Mouse (Mus musculus) spleen, adult 2 months (tissue): ENCODE measurements at regions not wholly inside any gene's neighbourhood (a gene's known extent, or its start where the extent isn't known, plus 50 kb on each side); places are given as distances from the start of the nearest gene placed in this dataset.

Source experiments
- CTCF ChIP-seq: fragments of 200-500 bp; IDR thresholded peaks from 2 replicates; pipeline ENCODE4 v1.5.1; 2011; ENCODE audit warnings: mild to moderate bottlenecking, inconsistent platforms; ENCODE audit not compliant: insufficient read depth, insufficient read length, insufficient replicate concordance; ENCODE audit errors: extremely low read depth
- POLR2A ChIP-seq: fragments of 200-500 bp; IDR thresholded peaks from 2 replicates; pipeline ENCODE4 v1.6.1; 2011; ENCODE audit warnings: low read depth, low read length, inconsistent platforms

- TF ChIP-seq POLR2A (no peak), CTCF (no peak)
Observed at GRCm38 (mm10) chr1:154258511-154258910, 57.5 kb downstream of the Zfp648 start.
